Mouse (Mus musculus): Measurements from ENCODE around the gene Armc8.

GRCm38 (mm10) chr9:99434892-99435618 is 133.6 kb downstream of the Armc8 start:
- TF ChIP-seq POLR2A (IDR thresholded peaks at IDR 0.05; ENCODE audit: borderline replicate concordance, insufficient read depth, low read length) (no peak), CTCF (IDR thresholded peaks at IDR 0.05; ENCODE audit: borderline replicate concordance, insufficient read depth, low read depth, low read length) (no peak)
